Mouse (Mus musculus) liver, embryonic 14 days (tissue): ENCODE results near the gene Mybpc3. TPM values are rescaled to one million over a fixed set of nuclear protein-coding genes. Genes with fewer than 3 reads are reported as not detected.

Experiments
- polyA plus RNA-seq: library from polyadenylated mRNA; depleted of rRNA; stranded (reverse); fragments of >200 nt; gene quantifications from 2 replicates; pipeline ENCODE4 v1.2.3, GENCODE M21; 2012; rRNA removed

Mybpc3 gene
- polyA plus RNA-seq: 0.05 and 0.06 TPM in 2 replicates

DNA sequence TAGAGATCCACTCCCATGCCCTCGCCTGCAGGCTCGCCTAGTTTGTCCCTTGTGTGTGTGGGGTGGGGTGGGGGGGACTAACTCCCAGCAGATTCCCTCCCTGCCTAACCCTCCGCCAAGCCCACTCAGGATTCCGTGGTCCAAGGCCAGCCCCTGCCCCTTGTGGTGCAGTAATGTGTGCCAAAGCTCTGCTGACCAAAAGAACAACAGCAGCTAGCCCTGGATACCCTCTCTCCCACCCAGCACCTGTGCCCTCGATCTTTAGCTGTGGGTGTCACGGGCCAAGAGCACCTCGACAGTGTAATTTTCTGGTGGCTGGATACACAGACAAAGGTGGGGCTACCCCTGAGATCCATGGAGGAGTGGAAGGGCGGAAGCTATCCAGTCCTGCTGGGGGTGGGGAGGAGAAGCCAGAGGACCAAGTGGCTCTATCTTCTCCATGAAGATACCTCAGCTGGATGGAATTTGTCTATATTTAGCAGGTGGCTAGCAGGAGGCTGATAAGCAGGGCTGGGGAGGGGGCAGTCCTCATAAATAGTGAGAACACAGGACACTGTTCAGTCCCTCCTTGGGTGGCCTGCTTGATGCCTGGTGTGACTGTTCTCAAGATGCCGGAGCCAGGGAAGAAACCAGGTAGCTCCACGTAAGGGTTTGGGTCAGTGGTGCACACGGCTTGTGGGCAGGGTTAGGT is at the start of gene Mybpc3:
Gene Mybpc3 (plus strand): TSS at position 560 of the 691 bp plus-strand sequence.

GRCm38 (mm10) chr2:91070076-91070800 is 47.7 kb upstream of the Mybpc3 start, which contains the start of gene Slc39a13:
Slc39a13 (minus strand) TSS chr2:91070417.

DNA sequence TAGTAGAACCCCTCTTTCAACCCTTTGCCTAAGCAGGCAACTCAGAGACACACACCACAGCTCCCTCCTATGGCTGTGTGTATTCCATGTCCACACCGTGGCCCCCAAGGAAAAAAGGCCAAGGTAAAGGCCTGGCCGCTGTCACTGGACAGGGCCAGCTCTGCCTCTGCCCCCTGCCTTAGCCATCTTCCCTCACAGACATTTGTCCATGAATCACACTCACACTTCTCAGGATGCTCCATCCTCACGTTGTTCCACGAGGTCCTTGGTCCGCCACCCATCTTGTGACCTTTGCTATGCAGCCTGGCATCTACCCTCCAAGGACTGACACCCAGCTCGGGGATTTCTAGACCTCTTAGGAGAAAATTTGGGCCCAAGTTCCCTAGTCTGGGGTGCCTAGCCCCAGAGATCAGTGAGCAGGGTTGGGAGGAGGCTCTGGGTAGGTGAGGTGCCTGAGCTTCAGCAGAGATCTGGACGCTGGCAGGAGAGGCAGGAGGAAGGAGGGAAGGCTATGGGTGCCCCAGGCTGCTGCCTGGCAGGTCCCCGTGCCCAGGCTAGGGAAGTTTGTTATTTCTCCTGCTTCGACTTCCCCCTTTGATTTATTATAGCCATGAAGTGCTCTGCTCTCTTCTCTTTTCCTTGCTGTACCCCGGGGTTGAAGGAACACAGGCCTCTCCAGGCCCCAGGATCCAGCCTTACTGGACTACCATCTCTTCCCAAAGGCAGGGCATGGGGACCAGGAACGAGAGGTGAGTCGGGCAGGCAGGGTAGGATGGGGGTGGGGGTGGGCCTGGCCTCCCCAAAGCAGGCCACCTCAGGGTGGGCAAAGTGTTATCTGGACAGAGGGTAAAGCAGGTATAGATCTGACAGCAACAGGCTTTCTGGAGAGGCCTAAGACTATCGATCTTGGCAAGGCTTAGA is 35.9 kb upstream of the Mybpc3 start, which contains the start of gene Spi1:
Gene Spi1 (plus strand): TSS at position 616 of the 921 bp plus-strand sequence.

DNA sequence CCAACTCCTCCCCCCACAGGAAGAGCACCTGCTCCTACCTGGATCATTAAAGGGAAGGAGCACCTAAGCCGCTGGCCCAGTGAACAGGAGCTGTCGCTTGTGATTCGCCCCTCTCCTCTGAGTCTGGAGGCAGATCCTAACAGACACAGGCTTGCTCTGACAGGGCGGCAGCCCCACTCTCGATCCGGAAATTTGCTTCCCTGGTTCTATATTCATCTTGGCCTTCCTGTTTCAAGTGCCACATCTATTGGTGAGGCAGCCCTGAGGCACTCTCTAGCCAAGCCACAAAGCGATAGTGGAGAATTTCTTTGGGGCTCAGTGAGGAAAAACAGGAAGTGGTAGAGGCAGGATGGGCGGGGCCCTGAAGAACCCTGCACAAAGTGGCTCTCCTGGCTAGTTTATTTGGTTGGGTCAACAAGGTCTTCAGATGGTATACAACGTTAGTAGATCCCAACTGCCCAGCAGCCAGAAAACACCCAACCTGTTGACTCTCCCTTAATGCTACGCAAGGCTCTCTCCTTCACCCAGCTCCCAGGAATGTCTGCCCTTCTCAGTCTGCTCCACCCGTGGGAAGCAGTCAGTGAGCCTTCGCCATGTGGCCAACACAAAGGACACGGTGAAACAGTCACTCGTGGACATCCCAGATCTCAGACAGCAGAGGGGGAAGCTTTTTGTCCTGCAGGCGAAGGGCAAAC is 65.9 kb downstream of the Mybpc3 start, which contains the start of gene Madd:
Gene Madd (minus strand): TSS at position 127 of the 695 bp plus-strand sequence.

Other genes starting within 250 kb of the Mybpc3 start
- gene C1qtnf4, start 232.3 kb upstream of the Mybpc3 start, polyA plus RNA-seq: 1.4 and 1.5 TPM in 2 replicates
- gene Kbtbd4, start 213.4 kb upstream of the Mybpc3 start, polyA plus RNA-seq: 8.2 and 9.9 TPM in 2 replicates
- 77.1 and 89.1 TPM in 2 replicates for gene Ndufs3, start 213.3 kb upstream of the Mybpc3 start, polyA plus RNA-seq
- 37.1 and 43.9 TPM in 2 replicates for gene Celf1, start 177.8 kb upstream of the Mybpc3 start, polyA plus RNA-seq
- 0.50 and 0.96 TPM in 2 replicates for gene Rapsn, start 82.5 kb upstream of the Mybpc3 start, polyA plus RNA-seq
- gene Psmc3, start 64.1 kb upstream of the Mybpc3 start, polyA plus RNA-seq: 134 and 150 TPM in 2 replicates
- 10.0 and 11.2 TPM in 2 replicates for gene Slc39a13, start 47.7 kb upstream of the Mybpc3 start, polyA plus RNA-seq
- 16.8 and 21.6 TPM in 2 replicates for gene Spi1, start 35.8 kb upstream of the Mybpc3 start, polyA plus RNA-seq
- 7.3 and 7.9 TPM in 2 replicates for gene Madd, start 65.7 kb downstream of the Mybpc3 start, polyA plus RNA-seq
- gene Nr1h3, start 84.7 kb downstream of the Mybpc3 start, polyA plus RNA-seq: 13.3 and 15.6 TPM in 2 replicates
- 5.7 and 6.7 TPM in 2 replicates for gene Acp2, start 84.7 kb downstream of the Mybpc3 start, polyA plus RNA-seq
- 8.6 and 9.7 TPM in 2 replicates for gene Ddb2, start 118.8 kb downstream of the Mybpc3 start, polyA plus RNA-seq
- gene Pacsin3, start 137.8 kb downstream of the Mybpc3 start, polyA plus RNA-seq: 10.5 and 11.1 TPM in 2 replicates
- 18.6 and 29.1 TPM in 2 replicates for gene Arfgap2, start 146.8 kb downstream of the Mybpc3 start, polyA plus RNA-seq